Comparison of ENCODE assay signal across 9 mouse cellular contexts in the genomic region with DNA sequence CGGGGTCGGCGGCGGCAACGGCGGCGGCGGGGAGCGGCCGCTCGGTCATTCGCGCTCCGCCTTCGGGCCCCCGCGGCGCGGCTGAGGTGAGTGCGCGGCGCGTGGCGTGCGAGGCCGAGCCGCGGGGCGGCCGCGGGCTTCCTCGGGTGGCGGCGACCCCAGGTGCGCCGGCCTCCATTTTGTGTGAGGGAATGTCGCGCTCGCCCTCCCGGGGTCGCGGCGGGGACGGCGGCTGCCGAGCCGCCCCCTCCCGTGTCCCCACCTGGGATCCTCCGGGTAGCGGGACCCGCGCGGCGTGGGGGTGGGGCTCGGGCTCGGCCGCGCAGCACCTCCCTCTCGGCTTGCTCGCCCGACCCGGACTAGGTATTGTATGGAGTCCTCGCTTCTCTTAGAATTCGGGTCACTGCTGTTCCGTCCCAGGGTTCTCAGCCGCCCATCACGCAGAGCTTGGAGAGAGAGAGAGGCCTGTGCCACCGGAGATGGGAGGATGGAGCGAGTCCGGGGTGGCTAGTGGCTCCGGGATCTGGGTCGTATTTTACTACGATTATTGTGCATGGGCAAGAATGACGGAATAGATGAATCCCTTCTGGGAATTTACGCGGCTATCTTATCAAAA. TPM values are rescaled to one million over a fixed set of nuclear protein-coding genes. Genes with fewer than 3 reads are reported as not detected.
A peak's percentile ranks its signal among the peaks of the same experiment; 100 is the strongest.
DNase-seq lines count a peak whose midpoint lies in the region; ATAC-seq lines count a peak whose summit lies in the region.
"Had no signal": no experiment of that assay in that cellular context is flagged by ENCODE, and none has a peak within 500 bp of the region (broad histone marks: within the 10 kb centered on the region; RNA-seq: fewer than 3 reads in every experiment).

No protein-coding gene starts in this region.

- intact Hi-C loops in left cerebral cortex, postnatal 4 days (cut with DNase I), result no loop called here

- H3K4me2 ChIP-seq in embryonic facial prominence, embryonic 13.5 days, result peak overlapping the region; percentile 92
- peak overlapping the region; percentile 88 for H3K4me2 ChIP-seq in hindbrain, embryonic 11.5 days (replicated peaks; ENCODE audit: low read depth, low read length)
- peak overlapping the region; percentile 81 for H3K4me2 ChIP-seq in neural tube, embryonic 11.5 days (ENCODE audit: low read depth)

- H3K27me3 ChIP-seq in embryonic facial prominence, embryonic 13.5 days, result peaks cover 31% of the 10 kb centered on the region
- peaks cover 2% of the 10 kb centered on the region; the same call in 1 of the 2 replicates for H3K27me3 ChIP-seq in hindbrain, embryonic 11.5 days (ENCODE audit: control insufficient read depth, insufficient read depth, low read length)
- H3K27me3 ChIP-seq in neural tube, embryonic 11.5 days (ENCODE audit: control insufficient read depth, insufficient read depth, low read length), result no peaks in the 10 kb centered on the region

- WGBS in embryonic facial prominence, embryonic 13.5 days, result under 1% methylated on average over 40 of the region's 76 CpGs
- WGBS in hindbrain, embryonic 11.5 days, result under 1% methylated on average over 43 of the region's 76 CpGs
- WGBS in neural tube, embryonic 11.5 days, result under 1% methylated on average over 54 of the region's 76 CpGs

- H3K27ac ChIP-seq in embryonic facial prominence, embryonic 13.5 days, result no peak overlapping the region
- peak overlapping the region; percentile 80 for H3K27ac ChIP-seq in hindbrain, embryonic 11.5 days (ENCODE audit: low read depth, low read length)
- H3K27ac ChIP-seq in neural tube, embryonic 11.5 days (ENCODE audit: low read depth, low read length), result peak overlapping the region; percentile 81

- no peaks in the 10 kb centered on the region for H3K9me3 ChIP-seq in embryonic facial prominence, embryonic 13.5 days
- no peaks in the 10 kb centered on the region for H3K9me3 ChIP-seq in hindbrain, embryonic 11.5 days (ENCODE audit: control insufficient read depth, low read length)
- no peaks in the 10 kb centered on the region for H3K9me3 ChIP-seq in neural tube, embryonic 11.5 days (ENCODE audit: control insufficient read depth, low read length)

- DNase-seq in embryo, embryonic 10 days (ENCODE audit: low spot score), result peak; percentile 60
- no peak for DNase-seq in embryo, embryonic 11 days
- DNase-seq in adrenal gland, adult 8-10 months, result peak; percentile 18
- DNase-seq in hindbrain, embryonic 11.5 days (ENCODE audit: low spot score), result peak; percentile 72
- DNase-seq in left cerebral cortex, postnatal 4 days, result peak; percentile 18
- peak; percentile 75 for DNase-seq in neural tube, embryonic 11.5 days (ENCODE audit: low spot score)
- no peak for DNase-seq in adipocyte (ENCODE audit: low spot score)

- no peaks in the 10 kb centered on the region for H3K4me1 ChIP-seq in embryonic facial prominence, embryonic 13.5 days
- no peaks in the 10 kb centered on the region; the same call in 1 of the 2 replicates for H3K4me1 ChIP-seq in hindbrain, embryonic 11.5 days (replicated peaks; ENCODE audit: control insufficient read depth, insufficient read depth, low read length)
- no peaks in the 10 kb centered on the region for H3K4me1 ChIP-seq in neural tube, embryonic 11.5 days (ENCODE audit: control insufficient read depth, insufficient read depth, low read length)

- no peaks in the 10 kb centered on the region for H3K36me3 ChIP-seq in embryonic facial prominence, embryonic 13.5 days
- no peaks in the 10 kb centered on the region for H3K36me3 ChIP-seq in hindbrain, embryonic 11.5 days (ENCODE audit: control insufficient read depth, insufficient read depth, low read length)
- H3K36me3 ChIP-seq in neural tube, embryonic 11.5 days (ENCODE audit: control insufficient read depth, insufficient read depth, low read length), result no peaks in the 10 kb centered on the region

- peak overlapping the region; percentile 79 for H3K9ac ChIP-seq in embryonic facial prominence, embryonic 13.5 days
- peak overlapping the region; percentile 81 for H3K9ac ChIP-seq in hindbrain, embryonic 11.5 days (ENCODE audit: low read depth, low read length)
- H3K9ac ChIP-seq in neural tube, embryonic 11.5 days (ENCODE audit: low read length), result peak overlapping the region; percentile 74

- ATAC-seq in embryonic facial prominence, embryonic 13.5 days (ENCODE audit: insufficient number of reproducible peaks, insufficient read depth, low FRiP score, low TSS enrichment, low read depth), result peak; percentile 76
- ATAC-seq in hindbrain, embryonic 11.5 days (ENCODE audit: low FRiP score), result peak; percentile 85
- peak; percentile 85 for ATAC-seq in neural tube, embryonic 11.5 days (ENCODE audit: insufficient read depth, low FRiP score, low TSS enrichment)

- H3K4me3 ChIP-seq in embryonic facial prominence, embryonic 13.5 days, result peak overlapping the region; percentile 85
- H3K4me3 ChIP-seq in hindbrain, embryonic 11.5 days (ENCODE audit: low read depth, low read length), result peak overlapping the region; percentile 79
- H3K4me3 ChIP-seq in neural tube, embryonic 11.5 days (ENCODE audit: low read depth, low read length), result peak overlapping the region; percentile 71

RNA-seq across cellular contexts. Expression of a gene that starts 4.6 kb away (rescaled TPM):
- 10 to 100 TPM in 2 of 4 experiments, 1 to 10 TPM in 2; 2.4 to 15.4 (median 8.6) TPM for total RNA-seq in adrenal gland, adult 8-10 months (2022)
- 4.0 and 4.1 TPM in 2 replicates for polyA plus RNA-seq in embryonic facial prominence, embryonic 13.5 days (2015; fragmentation: Nextera tagmentation; extraction: Ambion mirVana)
- 10.9 and 12.2 TPM in 2 replicates for polyA plus RNA-seq in hindbrain, embryonic 11.5 days (2014; fragmentation: Nextera tagmentation; extraction: Ambion mirVana)
- total RNA-seq in left cerebral cortex, postnatal 4 days (2021), result 10 to 100 TPM; 36.6 to 38.4 TPM
- polyA plus RNA-seq in neural tube, embryonic 11.5 days (2014; fragmentation: Nextera tagmentation; extraction: Ambion mirVana), result 14.2 and 15.2 TPM in 2 replicates

RNA-seq across cellular contexts. Expression of a gene that starts 27.3 kb away (rescaled TPM):
- total RNA-seq in adrenal gland, adult 8-10 months (2022), result 10 to 100 TPM in 1 of 4 experiments, 1 to 10 TPM in 2, not detected in 1; 1.5 to 11.2 (median 7.5) TPM
- 2.3 and 6.6 TPM in 2 replicates for polyA plus RNA-seq in embryonic facial prominence, embryonic 13.5 days (2015; fragmentation: Nextera tagmentation; extraction: Ambion mirVana)
- 0.64 and 1.6 TPM in 2 replicates for polyA plus RNA-seq in hindbrain, embryonic 11.5 days (2014; fragmentation: Nextera tagmentation; extraction: Ambion mirVana)
- total RNA-seq in left cerebral cortex, postnatal 4 days (2021), result 1 to 10 TPM in 1 of 2 experiments, not detected in 1; 6.2 TPM
- polyA plus RNA-seq in neural tube, embryonic 11.5 days (2014; fragmentation: Nextera tagmentation; extraction: Ambion mirVana), result 0.24 and 0.45 TPM in 2 replicates

RNA-seq across cellular contexts. Expression of a gene that starts 37.6 kb away (rescaled TPM):
- not detected for total RNA-seq in adrenal gland, adult 8-10 months (2022)
- polyA plus RNA-seq in embryonic facial prominence, embryonic 13.5 days (2015; fragmentation: Nextera tagmentation; extraction: Ambion mirVana), result not detected in 2 replicates
- not detected in 2 replicates for polyA plus RNA-seq in hindbrain, embryonic 11.5 days (2014; fragmentation: Nextera tagmentation; extraction: Ambion mirVana)
- not detected for total RNA-seq in left cerebral cortex, postnatal 4 days (2021)
- polyA plus RNA-seq in neural tube, embryonic 11.5 days (2014; fragmentation: Nextera tagmentation; extraction: Ambion mirVana), result not detected in 2 replicates
- total RNA-seq: heart, adult 18-20 months had no signal

Comparison
In these comparisons a context has a peak if more than half of its experiments do, and no peak if none do; other contexts are left out.
1. DNase-seq: peak in embryo, embryonic 10 days (single experiment), adrenal gland, adult 8-10 months (single experiment), hindbrain, embryonic 11.5 days (single experiment), left cerebral cortex, postnatal 4 days (single experiment) and neural tube, embryonic 11.5 days (single experiment); none in embryo, embryonic 11 days (single experiment) and adipocyte (single experiment).
2. Peak in every context shown above with its lines, with median percentiles within 50 percentile points of each other: ATAC-seq, H3K4me2 ChIP-seq, H3K4me3 ChIP-seq and H3K9ac ChIP-seq.